Mouse (Mus musculus) small intestine, adult 2 months (tissue): ENCODE measurements at regions not wholly inside any gene's neighbourhood (a gene's known extent, or its start where the extent isn't known, plus 50 kb on each side); places are given as distances from the start of the nearest gene placed in this dataset.

ENCODE experiments used
- CTCF ChIP-seq: fragments of 200-500 bp; IDR thresholded peaks from 2 replicates; pipeline ENCODE4 v1.5.1; 2012; ENCODE audit warnings: low read depth, mild to moderate bottlenecking, control low read depth, inconsistent platforms, low read length, moderate library complexity, mixed read lengths; ENCODE audit not compliant: insufficient replicate concordance, insufficient read length; ENCODE audit errors: extremely low read depth
- POLR2A ChIP-seq: fragments of 200-500 bp; IDR thresholded peaks from 2 replicates; pipeline ENCODE4 v1.6.1; 2012; ENCODE audit warnings: low read depth, mild to moderate bottlenecking, control low read depth, inconsistent platforms, low read length, moderate library complexity

- TF ChIP-seq CTCF (no peak), POLR2A (no peak)
Measured at GRCm38 (mm10) chr19:57544229-57544879, 66.5 kb upstream of the Atrnl1 start.
